Mouse (Mus musculus): Measurements from ENCODE around the gene Tnpo1.
"Not testable (repeated sequence)": the region's sequence is repeated elsewhere in the genome, so short reads cannot be mapped to it uniquely, and the experiment has no call there.

The Tnpo1 gene

DNA sequence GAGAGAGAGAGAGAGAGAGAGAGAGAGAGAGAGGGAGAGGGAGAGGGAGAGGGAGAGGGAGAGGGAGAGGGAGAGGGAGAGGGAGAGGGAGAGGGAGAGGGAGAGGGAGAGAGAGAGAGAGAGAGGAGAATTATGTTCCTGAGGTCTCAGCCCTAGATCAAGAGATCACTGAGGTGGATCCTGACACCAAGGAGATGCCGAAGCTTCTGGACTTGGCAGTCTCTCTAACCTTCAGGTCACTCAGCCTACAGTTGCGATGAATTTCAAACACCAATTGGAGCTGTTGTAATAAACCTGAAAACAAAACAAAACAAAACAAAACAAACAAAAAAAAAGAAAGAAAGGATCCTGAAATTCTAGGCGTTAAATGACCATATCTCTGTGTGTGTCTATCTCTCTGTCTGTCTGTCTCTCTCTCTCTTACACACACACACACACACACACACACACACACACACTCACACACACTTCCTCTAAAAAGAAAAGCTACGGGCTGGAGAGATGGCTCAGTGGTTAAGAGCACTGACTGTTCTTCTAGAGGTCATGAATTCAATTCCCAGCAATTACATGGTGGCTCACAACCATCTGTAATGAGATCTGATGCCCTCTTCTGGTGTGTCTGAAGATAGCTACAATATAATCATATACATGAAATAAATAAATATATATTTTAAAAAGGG, 109.1 kb downstream of the Tnpo1 start:
- DNase-seq, result not testable (repeated sequence)

DNA sequence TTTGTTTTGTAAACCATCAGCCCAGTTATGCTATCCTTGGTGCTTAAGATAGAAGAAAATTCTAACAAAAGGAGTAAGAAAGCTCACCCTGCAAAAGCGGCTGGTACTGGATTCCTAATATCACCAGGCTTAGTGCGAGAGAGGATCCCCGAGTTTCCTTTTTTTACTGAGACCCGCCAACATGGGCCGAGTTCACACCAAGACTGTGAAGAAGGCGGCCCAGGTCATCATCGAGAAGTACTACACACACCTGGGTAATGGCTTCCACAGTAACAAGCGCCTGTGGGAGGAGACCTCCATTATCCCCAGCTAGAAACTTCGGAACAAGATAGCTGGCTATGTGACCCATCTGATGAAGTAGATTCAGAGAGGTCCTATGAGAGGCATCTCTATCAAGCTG, 109.6 kb downstream of the Tnpo1 start:
- no peak for DNase-seq

DNA sequence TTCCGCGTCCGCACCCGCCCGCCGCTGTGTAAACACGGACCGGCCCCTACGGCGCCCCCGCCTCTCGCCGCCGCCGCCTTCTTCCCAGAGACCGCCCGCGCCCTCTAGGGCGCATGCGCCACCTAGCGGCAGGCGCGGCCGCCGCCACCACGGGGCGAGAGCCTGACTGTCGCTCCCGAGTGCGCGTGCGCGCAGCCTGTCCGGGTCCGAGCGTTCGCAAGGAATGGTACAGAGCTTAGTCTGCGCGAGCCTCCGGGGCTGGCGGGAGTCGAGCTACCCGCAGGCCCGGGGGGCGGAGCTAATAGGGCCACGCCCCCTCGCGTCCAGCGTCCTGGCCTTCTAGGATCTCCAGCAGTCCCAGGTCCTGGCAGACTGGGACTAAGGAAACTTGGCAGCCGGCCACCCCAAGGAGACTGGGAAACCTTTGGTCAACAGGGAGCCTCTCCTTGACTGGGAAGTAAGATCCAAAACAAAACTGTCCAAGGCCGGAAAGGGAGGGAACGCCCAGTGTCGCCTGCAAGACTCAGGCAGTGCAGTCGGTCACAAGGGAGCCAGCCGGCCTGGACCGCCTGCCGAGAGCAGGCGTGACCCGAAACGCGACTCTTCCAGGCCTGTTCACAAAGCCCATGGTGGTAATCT, 110.9 kb downstream of the Tnpo1 start, which contains the start of gene Fcho2:
Gene Fcho2, minus strand, starts transcription at position 303 of the 639 bp plus-strand sequence.
- peak; percentile 99 for DNase-seq

DNA sequence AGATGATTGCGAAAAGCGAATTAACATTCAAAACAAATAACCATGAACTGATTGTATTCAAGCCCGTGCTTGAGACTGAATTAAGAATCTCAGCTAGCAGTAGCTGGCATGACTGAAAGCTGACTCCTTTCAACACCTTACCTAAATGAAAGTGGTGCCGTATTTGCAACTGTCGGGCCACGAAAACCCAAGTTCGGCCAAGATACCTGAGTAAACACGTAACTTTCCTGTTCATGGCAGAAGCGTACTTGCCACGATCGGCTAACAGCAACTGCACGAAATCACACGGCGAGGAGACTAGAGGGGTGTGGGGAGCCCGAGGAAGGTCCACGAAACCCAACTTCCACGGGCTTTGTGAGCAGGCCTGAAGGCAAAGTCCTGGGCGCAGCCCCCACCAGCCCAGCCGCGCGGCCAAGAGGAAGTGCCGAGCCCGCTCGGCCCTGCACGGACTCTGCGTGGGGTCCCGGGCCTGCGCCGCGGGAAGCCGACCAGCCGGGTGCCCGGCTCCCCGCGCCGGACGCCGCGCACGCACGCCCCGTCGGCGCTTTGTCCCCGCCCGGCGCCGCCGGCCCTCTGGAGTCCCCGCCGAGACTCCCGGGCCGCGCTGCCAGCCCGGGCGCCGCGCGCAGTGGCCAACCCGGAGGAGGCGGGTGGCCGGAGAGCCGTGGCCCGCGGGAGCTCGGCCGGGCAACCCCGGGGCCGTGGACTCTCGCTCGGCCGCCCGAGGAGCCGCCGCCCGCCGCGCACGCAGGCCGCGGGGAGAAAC, 111.7 kb downstream of the Tnpo1 start:
- DNase-seq, result peak; percentile 69 to 83

DNA sequence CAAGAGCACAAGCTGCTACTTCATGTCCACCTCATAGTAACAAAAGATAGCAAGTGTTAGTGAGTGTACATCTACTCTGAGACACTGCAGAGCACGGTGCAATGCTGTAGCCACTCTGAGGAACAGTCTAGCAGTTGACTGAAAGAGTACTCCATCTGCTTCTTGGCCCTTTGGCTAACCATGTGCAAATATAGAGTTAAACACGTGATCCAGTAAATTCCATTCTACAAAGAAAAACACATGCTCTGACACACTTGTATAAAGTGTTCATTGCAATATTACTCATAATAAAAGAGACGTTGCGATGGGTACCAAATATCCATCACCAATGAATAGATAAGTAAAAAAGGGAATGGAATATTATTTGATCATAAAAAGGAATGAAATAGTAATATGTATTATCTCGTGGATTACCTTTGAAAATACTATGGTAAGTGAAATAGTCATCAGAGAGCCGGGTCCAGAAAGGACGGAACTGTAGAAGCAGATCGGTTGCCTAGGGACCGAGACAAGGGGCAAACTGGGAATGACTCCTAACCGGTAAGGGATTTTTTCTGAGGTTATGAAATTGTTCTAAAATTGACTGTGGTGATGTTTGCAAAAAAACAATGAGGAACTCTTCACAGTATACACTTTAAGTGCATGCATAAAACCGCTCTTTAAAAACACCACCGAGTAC, 112.4 kb downstream of the Tnpo1 start:
- DNase-seq, result peak in 1 of 2 experiments; percentile 16

DNA sequence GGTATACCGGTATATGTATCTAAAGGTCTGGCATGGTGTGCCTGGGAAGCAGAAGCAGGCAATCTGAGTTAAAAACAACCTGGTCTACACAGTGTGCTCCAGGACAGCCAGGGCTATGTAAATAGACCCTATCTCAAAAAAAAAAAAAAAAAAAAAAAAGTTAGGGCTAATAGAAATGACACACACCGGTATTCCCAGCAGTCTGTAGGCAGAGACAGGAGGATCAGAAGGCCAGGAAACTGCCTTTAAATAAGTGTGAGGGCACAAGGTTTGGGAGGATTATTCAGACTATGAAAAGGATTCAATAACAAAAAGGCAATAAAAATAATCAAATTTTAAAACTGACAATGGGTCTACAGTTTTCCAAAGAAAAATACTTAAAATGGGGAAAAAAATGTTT, 113.0 kb downstream of the Tnpo1 start:
- no peak for DNase-seq

DNA sequence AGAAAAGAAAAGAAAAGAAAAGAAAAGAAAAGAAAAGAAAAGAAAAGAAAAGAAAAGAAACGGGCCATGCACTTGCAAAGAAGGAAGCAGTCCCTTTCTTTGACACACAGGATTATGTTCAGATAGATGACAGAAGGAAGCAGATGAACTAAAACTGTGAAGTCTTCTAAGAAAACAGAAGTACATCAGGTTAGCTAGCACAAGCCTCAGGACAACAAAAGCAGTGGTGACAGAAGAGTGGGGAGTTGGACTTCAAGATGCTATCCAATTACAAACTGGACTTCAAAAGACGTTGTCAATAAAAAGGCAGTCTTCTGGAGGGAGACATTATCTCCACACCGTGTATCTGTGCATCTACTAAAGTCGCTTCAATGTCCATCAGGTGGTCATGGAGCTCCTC, 113.9 kb downstream of the Tnpo1 start:
- DNase-seq, result no peak

DNA sequence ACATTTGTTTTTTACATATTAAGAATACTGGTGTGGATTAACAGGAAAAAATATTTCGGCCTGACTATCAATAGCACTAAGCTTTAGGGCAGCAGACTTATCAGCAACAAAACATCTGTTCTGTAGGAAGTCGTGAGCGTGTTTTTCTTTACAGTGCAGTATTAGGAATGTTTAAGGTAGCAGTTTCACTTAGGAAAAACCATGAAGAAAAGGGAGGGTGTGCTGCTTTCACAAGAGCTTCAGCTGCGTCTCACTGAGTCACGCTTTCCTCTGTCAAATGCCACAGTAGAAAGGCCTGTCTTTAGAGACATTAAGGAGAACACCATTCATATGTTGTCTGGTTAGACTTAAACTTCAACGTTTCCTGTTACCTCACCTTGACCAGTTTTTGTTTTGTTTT, 116.0 kb downstream of the Tnpo1 start:
- DNase-seq, result no peak

DNA sequence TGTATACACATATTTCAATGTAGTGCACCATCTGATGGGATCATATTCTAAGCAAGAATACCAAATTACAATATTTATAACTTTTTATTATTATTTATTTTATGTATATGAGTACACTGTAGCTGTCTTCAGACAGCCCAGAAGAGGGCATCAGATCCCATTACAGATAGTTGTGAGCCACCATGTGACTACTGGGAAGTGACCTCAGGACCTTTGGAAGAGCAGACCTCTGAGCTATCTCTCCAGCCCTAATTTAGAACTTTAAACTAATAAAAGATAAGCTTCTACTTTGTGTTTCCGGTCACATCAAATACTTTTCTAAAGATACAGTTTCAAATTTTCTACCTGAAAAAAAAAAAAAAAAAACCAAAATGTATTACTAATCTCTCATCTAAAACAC, 117.1 kb downstream of the Tnpo1 start:
- no peak for DNase-seq

DNA sequence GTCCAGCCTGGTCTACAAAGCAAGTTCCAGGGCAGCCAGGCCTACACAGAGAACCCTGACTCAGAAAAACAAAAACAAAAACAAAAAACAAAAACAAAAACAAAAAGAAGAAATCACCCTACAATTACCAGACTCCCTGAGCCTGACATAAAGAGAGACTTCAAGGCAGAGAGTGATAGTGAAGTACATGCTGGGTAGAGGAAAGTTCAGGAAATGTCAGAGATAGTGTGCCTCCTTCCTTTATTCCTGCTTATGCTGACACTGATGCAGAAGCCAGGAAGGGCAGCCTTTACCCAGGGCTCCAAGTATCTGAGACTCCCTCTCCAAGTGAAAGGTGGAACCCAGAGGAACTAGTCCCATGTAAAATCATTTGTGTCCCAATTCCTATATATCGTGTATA, 121.7 kb downstream of the Tnpo1 start:
- DNase-seq, result no peak

DNA sequence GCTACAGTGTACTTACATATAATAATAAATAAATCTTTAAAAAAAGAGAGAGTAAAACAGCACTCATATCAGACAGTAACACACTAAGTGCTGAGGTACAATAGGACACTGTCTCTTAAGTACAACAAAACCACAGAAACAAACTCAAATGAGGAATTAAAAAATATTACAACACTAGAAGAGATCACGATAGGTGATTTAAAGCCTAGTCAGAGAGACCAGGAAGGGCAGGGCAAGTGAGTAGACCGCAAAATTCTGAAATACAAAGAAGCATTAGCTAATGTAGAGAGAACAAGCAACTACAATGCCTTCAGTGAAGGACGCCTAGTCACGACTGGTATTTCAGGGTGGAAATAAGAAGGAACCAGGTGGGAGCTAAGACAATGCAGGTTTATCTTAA, 122.5 kb downstream of the Tnpo1 start:
- DNase-seq, result no peak

DNA sequence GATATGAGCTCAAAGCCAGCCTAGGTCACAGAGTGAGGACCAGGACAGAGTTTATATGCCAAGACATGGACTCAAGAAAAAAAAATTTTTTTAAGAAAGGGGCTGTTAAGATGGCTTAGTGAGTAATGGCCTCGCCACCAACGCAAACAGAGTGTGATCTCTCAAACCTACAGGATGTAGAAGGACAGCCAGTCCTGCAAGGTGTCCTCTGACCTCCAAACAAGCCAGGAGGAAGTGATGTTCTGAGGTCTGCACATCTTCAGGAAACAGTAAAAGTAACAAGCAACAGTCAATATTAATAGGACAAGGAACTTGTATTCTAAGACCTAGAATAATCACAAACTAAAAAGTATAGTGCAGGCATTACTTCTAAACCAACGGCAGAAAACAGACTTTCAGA, 123.2 kb downstream of the Tnpo1 start:
- DNase-seq, result peak in 1 of 2 experiments; percentile 17

DNA sequence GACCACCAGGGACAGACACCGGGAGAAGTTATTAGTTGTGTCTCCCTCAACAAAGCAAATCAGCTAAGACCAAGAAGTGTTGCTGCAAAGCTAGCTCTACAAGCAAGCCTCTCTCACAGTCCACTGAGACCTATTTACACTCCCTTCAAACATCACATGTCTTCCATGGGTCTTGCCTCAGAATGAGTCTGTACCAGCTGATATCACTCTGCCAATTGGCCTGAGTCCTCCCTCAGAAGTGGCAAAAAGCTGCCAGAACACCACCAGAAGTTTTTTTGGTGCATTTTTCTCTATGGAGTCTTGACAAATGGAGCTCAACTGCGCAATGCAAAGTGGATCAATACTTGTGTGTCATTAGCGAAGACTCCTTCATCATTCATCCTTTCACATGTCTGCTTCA, 130.7 kb downstream of the Tnpo1 start:
- no peak for DNase-seq

DNA sequence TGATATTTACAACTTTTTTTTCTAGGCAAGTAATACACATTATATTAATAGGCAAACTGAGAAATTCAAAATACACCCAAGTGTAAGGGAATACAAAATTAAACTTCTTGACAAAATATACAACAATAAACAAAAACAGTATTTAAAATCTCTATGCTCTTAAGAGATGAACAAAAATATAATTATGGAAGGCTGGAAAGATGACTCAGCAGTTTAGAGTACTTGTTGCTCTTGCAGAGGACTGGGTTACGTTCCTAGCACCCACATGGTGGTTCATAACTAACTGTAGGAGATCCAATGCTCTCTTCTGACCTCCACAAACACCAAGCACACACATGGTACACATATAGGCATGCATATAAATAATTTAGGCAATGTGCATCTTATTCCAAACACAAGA, 133.3 kb downstream of the Tnpo1 start:
- no peak for DNase-seq

DNA sequence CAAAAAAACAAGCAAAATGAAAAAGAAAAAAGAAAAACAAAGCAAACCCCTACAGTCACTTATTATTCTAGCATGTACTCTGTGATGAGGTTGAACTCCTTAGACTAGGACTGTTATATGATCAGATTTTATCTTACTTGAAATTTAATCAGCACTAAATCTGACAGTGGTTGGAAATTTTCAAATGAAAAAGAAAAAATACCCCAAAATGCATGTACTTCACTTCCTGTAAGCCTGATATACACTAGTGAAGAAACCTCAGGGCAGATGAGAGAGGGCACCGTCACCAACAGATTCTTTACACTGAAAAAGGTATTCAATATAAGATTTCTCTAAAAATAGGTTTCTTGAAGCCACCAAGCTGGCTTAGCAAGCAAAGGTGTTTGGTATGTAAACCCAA, 134.5 kb downstream of the Tnpo1 start:
- DNase-seq, result no peak

Measured in kidney, postnatal 4 days (tissue).